Mouse (Mus musculus): ENCODE data around the gene Rps6ka1. TPM values are rescaled to one million over a fixed set of nuclear protein-coding genes. Genes with fewer than 3 reads are reported as not detected.
"Not testable (repeated sequence)": the region's sequence is repeated elsewhere in the genome, so short reads cannot be mapped to it uniquely, and the experiment has no call there.

Gene Rps6ka1
- polyA plus RNA-seq, 1 experiment from 2014 or later: 40.7 TPM

DNA sequence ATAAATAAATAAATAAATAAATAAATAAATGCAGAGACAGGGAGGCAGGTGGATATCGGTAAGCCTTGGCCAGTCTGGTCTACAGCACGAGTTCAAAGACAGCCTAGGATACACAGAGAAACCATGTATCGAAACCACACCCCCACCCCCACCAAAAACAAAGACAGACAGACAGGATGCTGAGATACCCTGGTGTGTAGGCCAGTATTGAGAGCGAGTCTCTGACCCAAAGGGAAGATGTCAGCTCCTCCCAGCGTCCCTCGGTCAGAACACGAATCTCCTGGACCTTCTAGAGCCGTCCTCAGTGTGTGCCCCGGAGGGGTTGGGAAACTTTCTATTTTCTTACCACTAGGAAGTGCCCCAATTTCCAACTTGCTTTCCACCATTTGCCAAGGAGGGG lies 42.5 kb downstream of the Rps6ka1 start:
- Histone ChIP-seq H3K4me2 (no peak overlapping the region), H3K4me3 (no peak overlapping the region), H3K9me3 (no peaks in the 10 kb centered on the region), H3K27ac (no peak overlapping the region), H3K9ac (no peak overlapping the region), H3K36me3 (peaks cover 29% of the 10 kb centered on the region), H3K27me3 (no peaks in the 10 kb centered on the region), H3K4me1 (peaks cover 4% of the 10 kb centered on the region; the same call in 1 of the 2 replicates)
- ATAC-seq (ENCODE audit: insufficient number of reproducible peaks, insufficient read depth, low FRiP score, low TSS enrichment, low read depth): no peak
- WGBS: 83% methylated on average over 9 of the region's 9 CpGs

- peaks cover 4% of the 10 kb centered on the region; the same call in 1 of the 2 replicates for H3K4me1 ChIP-seq
- 70% methylated on average over 14 of the region's 14 CpGs for WGBS
- H3K27ac ChIP-seq: no peak overlapping the region
- ATAC-seq (ENCODE audit: insufficient number of reproducible peaks, insufficient read depth, low FRiP score, low TSS enrichment, low read depth): no peak
- no peak overlapping the region for H3K9ac ChIP-seq
- no peak overlapping the region for H3K4me2 ChIP-seq
- peaks cover 23% of the 10 kb centered on the region for H3K36me3 ChIP-seq
- H3K9me3 ChIP-seq: no peaks in the 10 kb centered on the region
- H3K4me3 ChIP-seq: no peak overlapping the region
- no peaks in the 10 kb centered on the region for H3K27me3 ChIP-seq
Measured at GRCm38 (mm10) chr4:133844209-133844841, 43.3 kb downstream of the Rps6ka1 start.

DNA sequence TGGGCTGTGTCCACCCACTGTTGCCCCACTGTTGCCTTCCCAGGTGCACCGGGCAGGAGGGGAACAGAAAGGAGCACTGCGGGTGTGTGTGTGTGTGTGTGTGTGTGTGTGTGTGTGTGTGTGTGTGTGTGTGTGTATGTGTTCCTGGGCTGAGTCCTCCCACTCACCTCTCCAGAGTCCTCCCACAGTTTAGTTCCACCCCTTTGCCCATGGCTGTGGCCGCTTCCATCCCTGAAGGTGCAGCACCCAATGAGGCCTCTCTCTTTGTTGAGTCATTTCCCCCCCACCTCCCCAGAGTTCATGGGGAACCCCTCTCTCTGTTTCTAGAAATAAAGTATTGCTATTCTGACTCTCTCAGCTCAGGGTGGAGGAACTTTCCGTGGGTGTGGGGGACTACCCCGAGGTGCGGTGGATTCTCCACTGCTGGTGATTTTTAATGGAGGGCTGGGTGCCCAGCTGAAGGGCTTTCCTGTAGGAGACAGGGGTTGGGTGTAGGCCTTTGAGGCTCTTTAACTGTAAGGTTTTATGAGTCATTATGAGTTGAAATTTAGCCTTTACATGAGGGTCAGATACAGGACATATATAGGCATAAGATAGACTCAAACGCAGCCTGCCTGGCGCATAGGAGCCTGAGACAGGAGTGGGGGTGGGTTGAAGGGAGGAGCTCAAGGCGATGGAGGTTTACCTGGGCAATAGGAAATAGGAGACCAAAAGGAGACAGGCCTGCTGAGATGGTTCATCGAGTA lies 44.4 kb downstream of the Rps6ka1 start:
- Histone ChIP-seq H3K9ac (no peak overlapping the region), H3K27me3 (no peaks in the 10 kb centered on the region)

GRCm38 (mm10) chr4:133841756-133842483 lies 45.7 kb downstream of the Rps6ka1 start:
- H3K36me3 ChIP-seq, H3K4me2 ChIP-seq: not testable (repeated sequence)

More for the DNA sequence above, 44.4 kb downstream of the Rps6ka1 start:
- H3K9me3 ChIP-seq: no peaks in the 10 kb centered on the region
- H3K4me1 ChIP-seq: peaks cover 4% of the 10 kb centered on the region; the same call in 1 of the 2 replicates
- no peak overlapping the region for H3K4me3 ChIP-seq
- no peak overlapping the region for H3K4me2 ChIP-seq
- ATAC-seq (ENCODE audit: insufficient number of reproducible peaks, insufficient read depth, low FRiP score, low TSS enrichment, low read depth): no peak
- peaks cover 19% of the 10 kb centered on the region for H3K36me3 ChIP-seq
- H3K27ac ChIP-seq: no peak overlapping the region
- 83% methylated on average over 10 of the region's 10 CpGs for WGBS

GRCm38 (mm10) chr4:133841035-133841434 lies 46.6 kb downstream of the Rps6ka1 start:
- Histone ChIP-seq H3K4me1 (peaks cover 4% of the 10 kb centered on the region; the same call in 1 of the 2 replicates), H3K9ac (no peak overlapping the region), H3K4me3 (no peak overlapping the region), H3K4me2 (no peak overlapping the region; the same call in 1 of the 2 replicates), H3K27me3 (no peaks in the 10 kb centered on the region), H3K27ac (no peak overlapping the region), H3K9me3 (no peaks in the 10 kb centered on the region), H3K36me3 (0 out of 2 replicates have a peak, but pooled peaks cover under 1% of the 10 kb centered on the region)
- WGBS: 19% methylated on average over 9 of the region's 9 CpGs
- no peak for ATAC-seq (ENCODE audit: insufficient number of reproducible peaks, insufficient read depth, low FRiP score, low TSS enrichment, low read depth)

More at GRCm38 (mm10) chr4:133841756-133842483, 45.7 kb downstream of the Rps6ka1 start:
- not testable (repeated sequence) for H3K9me3 ChIP-seq; H3K27ac ChIP-seq; ATAC-seq (ENCODE audit: insufficient number of reproducible peaks, insufficient read depth, low FRiP score, low TSS enrichment, low read depth); H3K4me1 ChIP-seq; H3K27me3 ChIP-seq; H3K4me3 ChIP-seq; H3K9ac ChIP-seq
- WGBS: 82% methylated on average over 6 of the region's 7 CpGs

DNA sequence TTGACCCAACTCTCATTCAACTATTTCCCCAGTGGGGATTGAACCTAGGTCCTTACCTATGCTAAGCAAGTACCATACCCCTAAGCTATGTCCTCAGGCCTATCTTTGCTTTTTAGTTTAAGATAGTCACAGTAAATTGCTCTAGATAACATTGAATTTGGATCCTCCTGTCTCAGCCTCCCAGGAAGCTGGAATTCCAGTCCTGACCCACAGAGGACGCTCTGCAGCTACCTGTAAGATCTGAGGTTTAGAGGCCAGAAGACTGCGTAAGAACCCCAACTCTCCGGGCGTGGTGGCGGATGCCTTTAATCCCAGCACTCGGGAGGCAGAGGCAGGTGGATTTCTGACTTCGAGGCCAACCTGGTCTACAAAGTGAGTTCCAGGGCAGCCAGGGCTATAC lies 47.1 kb downstream of the Rps6ka1 start:
- peaks cover 4% of the 10 kb centered on the region; the same call in 1 of the 2 replicates for H3K4me1 ChIP-seq
- H3K4me2 ChIP-seq: no peak overlapping the region
- no peak overlapping the region for H3K27ac ChIP-seq
- no peaks in the 10 kb centered on the region for H3K9me3 ChIP-seq
- H3K36me3 ChIP-seq: no peaks in the 10 kb centered on the region
- H3K27me3 ChIP-seq: no peaks in the 10 kb centered on the region
- H3K4me3 ChIP-seq: no peak overlapping the region
- H3K9ac ChIP-seq: no peak overlapping the region
- ATAC-seq (ENCODE audit: insufficient number of reproducible peaks, insufficient read depth, low FRiP score, low TSS enrichment, low read depth): no peak
- WGBS: 93% methylated on average over 7 of the region's 7 CpGs

DNA sequence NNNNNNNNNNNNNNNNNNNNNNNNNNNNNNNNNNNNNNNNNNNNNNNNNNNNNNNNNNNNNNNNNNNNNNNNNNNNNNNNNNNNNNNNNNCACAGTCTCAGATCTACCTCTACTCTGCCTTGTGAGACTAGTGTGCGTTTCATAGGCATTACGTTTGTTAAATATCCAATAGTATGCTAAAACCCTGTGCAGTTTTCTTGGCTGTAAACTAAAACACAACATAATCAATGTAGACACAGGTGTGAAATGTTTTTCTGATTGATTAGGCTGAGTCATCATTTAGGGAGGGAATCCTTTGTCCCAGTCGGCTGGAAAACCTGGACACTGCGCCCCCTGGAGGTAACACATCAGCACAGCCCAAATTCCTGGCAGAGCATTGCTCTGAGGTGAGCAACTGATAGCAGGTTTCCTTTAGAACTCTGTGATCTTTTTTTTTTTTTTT lies 48.2 kb downstream of the Rps6ka1 start:
- no peaks in the 10 kb centered on the region for H3K9me3 ChIP-seq
- no peak overlapping the region for H3K27ac ChIP-seq
- H3K9ac ChIP-seq: no peak overlapping the region
- H3K4me2 ChIP-seq: no peak overlapping the region
- no peak overlapping the region for H3K4me3 ChIP-seq
- no peak for ATAC-seq (ENCODE audit: insufficient number of reproducible peaks, insufficient read depth, low FRiP score, low TSS enrichment, low read depth)
- 61% methylated on average over 4 of the region's 4 CpGs for WGBS
- peaks cover 4% of the 10 kb centered on the region; the same call in 1 of the 2 replicates for H3K4me1 ChIP-seq
- no peaks in the 10 kb centered on the region for H3K27me3 ChIP-seq
- no peaks in the 10 kb centered on the region for H3K36me3 ChIP-seq

DNA sequence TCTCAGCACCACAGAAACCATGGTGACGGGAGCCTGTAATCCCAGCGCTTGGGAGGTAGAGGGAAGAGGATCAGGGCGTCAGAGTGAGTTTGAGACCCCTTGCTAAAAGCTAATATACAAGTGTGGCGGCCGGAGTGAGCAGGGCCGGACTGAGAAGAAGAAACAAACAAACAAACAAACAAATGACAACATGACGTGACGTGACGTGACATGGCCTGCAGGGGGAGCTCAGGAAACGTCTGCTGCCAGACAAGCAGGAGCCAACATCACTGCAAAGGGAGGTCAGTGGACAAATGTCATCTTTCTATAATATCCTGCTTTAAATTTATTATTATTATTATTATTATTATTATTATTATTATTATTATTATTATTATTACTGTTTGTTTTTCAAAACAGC lies 51.0 kb downstream of the Rps6ka1 start:
- Histone ChIP-seq H3K4me1 (peaks cover 4% of the 10 kb centered on the region; the same call in 1 of the 2 replicates), H3K27ac (no peak overlapping the region), H3K9me3 (no peaks in the 10 kb centered on the region), H3K9ac (no peak overlapping the region), H3K4me2 (no peak overlapping the region), H3K36me3 (no peaks in the 10 kb centered on the region), H3K4me3 (no peak overlapping the region), H3K27me3 (no peaks in the 10 kb centered on the region)
- 0 out of 2 replicates have a peak, but pooled peaks have one; percentile 37 for ATAC-seq (ENCODE audit: insufficient number of reproducible peaks, insufficient read depth, low FRiP score, low TSS enrichment, low read depth)
- WGBS: 54% methylated on average over 10 of the region's 10 CpGs

DNA sequence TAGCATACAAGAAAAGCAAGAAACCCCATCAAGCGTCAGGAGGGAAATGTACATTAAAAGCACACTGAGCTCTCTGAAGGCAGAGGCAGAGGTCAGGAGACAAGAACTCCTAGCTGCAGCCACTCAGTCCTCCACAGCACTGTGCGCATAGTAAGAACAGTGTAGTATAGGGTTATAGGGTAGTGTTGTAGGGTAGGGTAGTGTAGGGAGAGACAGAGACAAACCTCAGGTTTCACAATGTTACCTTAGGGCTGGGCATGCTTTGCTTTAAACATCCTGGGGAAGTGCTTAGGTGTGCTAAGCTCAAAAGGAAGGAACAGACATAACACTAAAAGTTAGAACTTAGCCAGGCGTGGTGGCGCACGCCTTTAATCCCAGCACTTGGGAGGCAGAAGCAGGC lies 52.4 kb downstream of the Rps6ka1 start:
- no peaks in the 10 kb centered on the region for H3K27me3 ChIP-seq
- H3K9ac ChIP-seq: no peak overlapping the region
- H3K9me3 ChIP-seq: no peaks in the 10 kb centered on the region
- no peaks in the 10 kb centered on the region for H3K36me3 ChIP-seq
- no peak overlapping the region for H3K4me3 ChIP-seq
- no peak for ATAC-seq (ENCODE audit: insufficient number of reproducible peaks, insufficient read depth, low FRiP score, low TSS enrichment, low read depth)
- H3K4me2 ChIP-seq: no peak overlapping the region
- H3K27ac ChIP-seq: no peak overlapping the region
- WGBS: 96% methylated on average over 5 of the region's 5 CpGs
- no peaks in the 10 kb centered on the region for H3K4me1 ChIP-seq

- ATAC-seq (ENCODE audit: insufficient number of reproducible peaks, insufficient read depth, low FRiP score, low TSS enrichment, low read depth): no peak
- Histone ChIP-seq H3K9me3 (no peaks in the 10 kb centered on the region), H3K27me3 (peaks cover 7% of the 10 kb centered on the region; the same call in 1 of the 2 replicates), H3K4me1 (peaks cover 14% of the 10 kb centered on the region), H3K9ac (no peak overlapping the region), H3K4me3 (no peak overlapping the region), H3K27ac (no peak overlapping the region), H3K36me3 (no peaks in the 10 kb centered on the region), H3K4me2 (no peak overlapping the region)
- WGBS: 67% methylated on average over 15 of the region's 15 CpGs
Measured at GRCm38 (mm10) chr4:133832945-133833874, 54.4 kb downstream of the Rps6ka1 start.
